Mouse (Mus musculus) layer of hippocampus, adult 9-11 months (tissue): ENCODE measurements around the gene Txndc9.
"Not testable (repeated sequence)": the region's sequence is repeated elsewhere in the genome, so short reads cannot be mapped to it uniquely, and the experiment has no call there.

ENCODE experiments used
- DNase-seq: peaks from one replicate; pipeline ENCODE4 v3.0.0; 2022

Gene Txndc9

DNA sequence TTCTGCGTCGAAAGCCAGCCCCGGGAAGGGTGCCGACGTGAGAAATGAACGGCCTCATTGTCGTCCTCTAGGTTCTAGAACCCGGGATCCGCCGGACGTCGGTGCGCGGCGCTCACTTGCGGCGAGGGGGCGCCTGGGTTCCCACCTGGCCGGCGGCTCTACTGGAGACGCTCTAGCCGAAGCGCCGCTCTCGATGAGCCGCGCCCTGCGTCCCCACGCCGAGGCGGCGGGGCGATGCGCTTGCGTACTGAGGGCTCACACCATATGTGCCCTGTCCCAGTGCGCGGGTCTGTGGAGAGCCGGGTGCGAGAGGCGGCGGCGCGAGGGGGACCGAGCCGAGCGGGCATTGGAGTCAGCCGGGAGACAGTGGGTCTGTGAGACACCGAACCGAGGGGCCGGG, at the start of gene Txndc9, which contains the start of gene Eif5b:
Gene Txndc9, minus strand, starts transcription at position 27 of the 400 bp plus-strand sequence.
Gene Eif5b, plus strand, starts transcription at position 144 of the 400 bp plus-strand sequence.
- peak; percentile 97 for DNase-seq

GRCm38 (mm10) chr1:38038898-38039297, 41.2 kb upstream of the Txndc9 start:
- no peak for DNase-seq

GRCm38 (mm10) chr1:38037375-38037774, 39.7 kb upstream of the Txndc9 start:
- peak; percentile 51 for DNase-seq

DNA sequence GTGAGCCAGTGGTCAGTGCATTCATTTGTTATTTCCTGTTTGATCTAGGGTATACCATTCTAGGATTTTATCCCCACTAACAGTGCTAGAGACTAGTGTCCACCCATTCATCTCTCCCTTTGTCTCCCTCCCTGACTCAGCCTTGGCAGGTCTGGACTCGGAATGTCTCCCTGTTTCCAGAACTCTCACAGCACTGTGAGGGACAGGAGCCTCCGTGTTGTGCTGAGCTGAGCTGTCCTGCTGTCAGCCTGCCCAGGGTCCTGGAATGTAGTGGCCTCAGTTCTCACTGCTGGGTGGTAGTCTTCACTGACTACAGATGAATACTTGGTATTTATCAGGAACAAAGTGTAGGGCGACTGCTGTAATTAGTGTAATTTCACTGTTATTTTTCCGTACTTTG, 37.8 kb upstream of the Txndc9 start:
- no peak for DNase-seq

GRCm38 (mm10) chr1:38031391-38031790, 33.7 kb upstream of the Txndc9 start:
- DNase-seq: no peak

- DNase-seq: no peak
These were observed 29.6 kb upstream of the Txndc9 start for GRCm38 (mm10) chr1:38027301-38027700.

GRCm38 (mm10) chr1:38014551-38015203, 17.0 kb upstream of the Txndc9 start:
- no peak for DNase-seq

DNA sequence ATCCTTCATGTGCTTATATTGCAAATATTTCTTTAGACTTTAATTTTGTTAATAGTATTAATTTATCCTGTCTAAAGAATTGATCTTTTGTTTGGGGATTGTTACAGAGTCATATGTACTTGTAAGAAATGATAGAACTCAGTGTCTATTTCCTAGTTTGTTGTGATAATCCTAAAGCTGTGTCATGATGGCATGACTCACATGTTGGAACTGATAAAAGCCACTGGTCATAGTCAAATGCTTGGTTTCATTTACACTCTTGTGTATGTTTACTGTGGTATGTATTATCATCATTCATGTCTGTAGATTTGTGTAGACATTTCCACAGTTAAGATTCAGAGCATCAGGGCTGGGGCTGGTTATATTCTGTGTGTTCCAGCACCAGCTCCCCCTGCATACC, 14.8 kb upstream of the Txndc9 start:
- DNase-seq: no peak

GRCm38 (mm10) chr1:38012104-38012503, 14.4 kb upstream of the Txndc9 start:
- DNase-seq: peak; percentile 59

- no peak for DNase-seq
These were observed 14.0 kb upstream of the Txndc9 start for GRCm38 (mm10) chr1:38011647-38012046.

DNA sequence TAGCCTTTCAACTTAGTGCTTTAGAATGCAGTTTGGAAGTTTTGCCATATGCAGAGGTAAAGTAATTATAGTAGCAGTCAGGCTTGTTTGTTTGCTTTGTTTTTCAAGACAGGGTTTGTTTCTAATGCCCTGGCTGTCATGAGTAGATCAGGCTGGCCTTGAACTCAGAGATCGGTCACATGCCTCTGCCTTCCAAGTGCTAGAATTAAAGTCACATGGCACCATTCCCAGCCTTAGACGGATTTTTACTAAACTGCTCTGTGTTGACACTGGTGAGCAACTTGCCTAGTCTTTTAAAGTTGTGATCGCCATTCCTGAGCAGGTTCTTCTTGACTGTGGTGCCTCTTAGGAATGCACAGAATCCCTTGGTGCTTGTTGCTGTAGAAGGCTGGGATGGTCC, 9.0 kb upstream of the Txndc9 start:
- no peak for DNase-seq

DNA sequence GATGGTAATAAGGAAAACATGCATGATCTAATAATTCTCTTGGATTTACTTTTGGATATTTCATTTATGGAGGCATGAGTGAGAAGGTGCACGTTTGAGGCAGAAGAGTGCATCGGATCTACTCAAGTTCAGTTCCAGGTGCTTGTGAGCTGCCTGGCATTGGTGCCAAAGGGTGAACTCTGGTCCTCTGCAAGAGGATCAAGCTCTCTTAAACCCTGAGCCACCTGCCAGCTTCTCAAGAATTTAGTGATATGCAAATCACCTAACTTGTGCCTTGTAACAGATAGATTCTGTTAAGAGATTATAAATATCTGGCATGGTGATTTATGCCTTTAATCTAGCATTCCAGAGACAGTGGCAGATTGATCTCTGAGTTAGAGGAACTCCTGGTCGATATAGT, 5.4 kb upstream of the Txndc9 start:
- no peak for DNase-seq

- DNase-seq: no peak
These were observed 4.3 kb upstream of the Txndc9 start for GRCm38 (mm10) chr1:38001956-38002355.

DNA sequence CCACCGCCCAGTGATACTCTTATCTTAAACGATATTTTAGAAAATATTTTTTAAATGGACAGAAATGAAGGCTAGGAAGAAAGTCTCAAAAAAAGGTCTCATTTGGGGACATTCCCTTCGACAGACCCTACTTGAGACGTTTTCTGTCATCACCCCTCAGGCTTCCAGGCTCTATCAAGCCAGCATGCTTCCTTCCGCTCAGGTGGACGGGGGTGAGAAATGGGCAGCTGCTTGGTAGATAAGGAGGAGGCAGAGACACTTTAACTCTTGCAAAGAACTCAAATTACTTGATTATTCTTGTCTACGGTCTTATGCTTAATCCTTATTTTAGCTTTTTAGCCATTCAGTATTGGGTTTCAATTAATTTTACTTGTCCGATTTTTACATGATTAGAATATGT, 3.2 kb upstream of the Txndc9 start:
- no peak for DNase-seq

DNA sequence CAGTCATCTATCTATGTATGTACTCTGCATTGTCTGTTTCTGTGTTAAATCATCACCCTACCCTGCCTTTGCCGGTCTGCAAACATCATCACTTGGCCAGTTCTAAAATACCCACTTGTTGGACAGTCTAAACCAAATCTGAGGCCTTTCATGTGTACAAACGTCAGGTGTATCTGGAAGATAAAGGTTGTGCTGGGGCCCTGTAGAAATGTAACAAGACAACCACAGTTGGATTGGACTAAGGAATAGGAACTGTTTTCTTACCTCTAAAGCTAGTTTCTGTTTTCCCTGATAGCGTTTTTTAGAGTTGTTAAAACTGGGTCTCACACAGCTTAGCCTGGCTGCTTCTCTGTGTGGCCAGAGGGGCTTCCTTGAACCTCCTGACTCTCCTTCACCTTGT, 1.9 kb upstream of the Txndc9 start:
- no peak for DNase-seq

GRCm38 (mm10) chr1:37998371-37999199, 892 bp upstream of the Txndc9 start:
- DNase-seq: no peak

- DNase-seq: peak; percentile 99
These were observed 712 bp downstream of the Txndc9 start for GRCm38 (mm10) chr1:37996877-37997484.

DNA sequence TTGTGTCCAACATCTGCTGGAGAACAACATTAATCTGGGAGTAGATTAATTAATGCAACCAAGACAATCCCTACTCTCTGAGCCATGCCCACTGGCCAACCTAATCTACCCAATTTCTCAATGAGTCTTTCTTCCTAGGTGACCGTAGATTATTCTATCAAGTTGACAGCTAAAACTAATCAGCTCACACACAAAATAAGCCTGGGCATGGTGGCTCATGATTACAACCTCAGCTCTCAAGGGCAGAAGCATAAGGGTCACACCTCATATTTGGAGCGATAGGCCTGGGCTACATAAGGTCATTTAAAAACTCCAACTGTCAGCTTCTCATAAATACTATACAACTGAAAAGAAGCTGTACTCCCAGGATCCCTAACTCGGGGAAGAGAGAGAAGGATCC, 1.5 kb downstream of the Txndc9 start:
- DNase-seq: no peak

- no peak for DNase-seq
These were observed 9.8 kb downstream of the Txndc9 start for GRCm38 (mm10) chr1:37987856-37988255.

- no peak for DNase-seq
These were observed 11.8 kb downstream of the Txndc9 start for GRCm38 (mm10) chr1:37985764-37986323.

DNA sequence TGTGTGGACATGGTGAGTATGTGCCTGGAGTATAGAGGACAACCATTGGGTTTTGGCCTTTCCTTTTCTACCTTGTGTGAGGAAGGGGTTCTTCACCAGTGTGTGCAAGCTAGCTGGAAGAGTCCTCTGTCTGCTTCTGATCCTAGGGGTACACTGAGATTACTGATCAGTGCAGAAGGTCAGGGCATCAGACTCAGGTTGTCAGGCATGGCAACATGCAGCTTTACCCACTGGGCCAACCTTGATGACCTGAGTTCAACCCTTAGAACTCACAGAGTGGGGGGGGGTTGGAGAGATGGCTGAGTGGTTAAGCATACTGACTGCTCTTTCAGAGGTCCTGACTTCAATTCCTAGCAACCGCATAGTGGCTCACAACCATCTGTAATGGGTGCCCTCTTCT, 13.4 kb downstream of the Txndc9 start:
- DNase-seq: no peak

- no peak for DNase-seq
These were observed 20.4 kb downstream of the Txndc9 start for GRCm38 (mm10) chr1:37977303-37977702.

- DNase-seq: not testable (repeated sequence)
These were observed 21.0 kb downstream of the Txndc9 start for GRCm38 (mm10) chr1:37976666-37977065.

GRCm38 (mm10) chr1:37971520-37971919, 26.2 kb downstream of the Txndc9 start:
- no peak for DNase-seq
